Mouse (Mus musculus): Measurements from ENCODE around the gene Mansc4.

The Mansc4 gene

GRCm38 (mm10) chr6:147086594-147087225 is at the start of gene Mansc4:
TSS of gene Mansc4 (minus strand) at chr6:147087032.
- DNase-seq (ENCODE audit: inconsistent ontology term) = no peak

DNA sequence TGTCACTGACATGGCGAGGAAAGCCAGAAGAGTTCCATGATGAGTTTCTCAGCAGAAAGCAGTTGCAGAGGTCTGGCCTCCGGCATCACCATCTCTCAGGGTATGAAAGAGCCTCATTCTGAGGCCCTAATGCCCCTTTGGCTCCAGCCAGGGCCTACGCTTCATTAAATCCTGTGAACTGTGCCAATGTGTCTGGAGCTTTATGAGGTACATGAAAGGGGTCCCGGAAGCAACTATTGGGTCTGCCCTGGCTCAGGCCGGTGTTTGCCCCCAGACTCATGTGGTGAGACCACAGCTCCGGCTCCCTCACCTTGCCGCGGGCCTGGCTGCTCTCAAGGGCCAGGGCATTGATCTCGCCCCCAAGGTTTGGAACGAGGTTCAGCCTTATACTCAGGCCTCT is 40.4 kb upstream of the Mansc4 start:
- no peak for DNase-seq (ENCODE audit: inconsistent ontology term)

DNA sequence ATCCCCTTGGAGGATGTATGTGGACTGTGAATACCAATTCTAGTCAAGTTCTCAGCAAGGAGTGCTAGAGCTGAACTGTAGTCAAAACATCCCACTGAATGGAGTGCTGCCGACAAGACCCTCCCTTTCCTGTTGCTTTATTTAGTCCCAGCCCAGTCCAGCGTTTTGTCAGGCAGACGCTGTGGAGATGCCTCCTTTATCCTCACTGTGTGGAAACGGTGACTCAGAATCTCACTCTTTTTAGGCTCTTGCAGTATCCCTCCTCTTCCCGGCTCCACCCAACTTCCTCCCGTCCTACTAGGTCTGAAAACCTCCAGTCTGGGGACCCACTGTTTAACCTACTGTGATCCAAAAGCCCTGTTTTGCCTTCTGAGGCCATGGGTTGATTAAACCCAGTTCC is 34.5 kb upstream of the Mansc4 start:
- DNase-seq (ENCODE audit: inconsistent ontology term) = no peak

GRCm38 (mm10) chr6:147118190-147118589 is 31.4 kb upstream of the Mansc4 start:
- DNase-seq (ENCODE audit: inconsistent ontology term) = no peak

DNA sequence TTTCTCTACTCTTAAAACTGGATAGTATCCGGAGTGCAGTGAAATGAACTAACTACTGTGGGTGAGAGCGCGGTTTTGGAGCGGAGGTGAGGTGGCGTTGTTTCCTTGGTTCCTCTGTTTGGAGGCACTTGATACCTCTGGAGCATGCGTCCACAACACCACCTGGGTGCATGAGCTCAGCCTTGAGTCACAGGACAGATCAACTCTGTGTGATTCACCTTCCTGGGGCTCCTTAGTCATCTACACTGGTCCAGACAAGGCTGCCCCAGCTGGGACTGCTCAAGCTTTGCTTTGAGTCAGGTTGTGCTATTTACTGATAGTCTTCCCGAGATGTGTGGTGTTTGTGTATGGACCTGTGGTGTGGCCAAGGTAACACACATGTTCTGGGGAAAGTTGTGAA is 30.9 kb upstream of the Mansc4 start:
- no peak for DNase-seq (ENCODE audit: inconsistent ontology term)

DNA sequence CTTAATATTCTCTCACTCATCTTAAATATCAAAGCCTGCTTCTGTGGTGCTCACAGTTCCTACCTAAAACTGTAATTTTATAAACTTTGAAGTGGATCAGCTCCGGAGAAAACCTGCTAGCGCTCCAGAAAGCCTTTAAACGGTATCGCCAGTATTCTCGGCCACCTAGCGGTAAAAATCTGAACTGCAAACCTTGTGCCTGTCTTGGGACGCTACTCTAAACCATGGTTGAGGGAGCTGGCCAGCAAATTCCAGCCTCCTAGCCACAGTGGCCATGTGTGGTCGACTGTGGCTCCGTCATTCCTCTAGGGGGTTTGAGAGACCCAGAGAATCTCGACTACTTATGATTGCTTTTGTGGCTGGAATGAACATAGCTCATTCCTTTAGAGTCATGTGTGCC is 29.7 kb upstream of the Mansc4 start:
- peak; percentile 71 for DNase-seq (ENCODE audit: inconsistent ontology term)

GRCm38 (mm10) chr6:147109283-147109682 is 22.5 kb upstream of the Mansc4 start:
- no peak for DNase-seq (ENCODE audit: inconsistent ontology term)

DNA sequence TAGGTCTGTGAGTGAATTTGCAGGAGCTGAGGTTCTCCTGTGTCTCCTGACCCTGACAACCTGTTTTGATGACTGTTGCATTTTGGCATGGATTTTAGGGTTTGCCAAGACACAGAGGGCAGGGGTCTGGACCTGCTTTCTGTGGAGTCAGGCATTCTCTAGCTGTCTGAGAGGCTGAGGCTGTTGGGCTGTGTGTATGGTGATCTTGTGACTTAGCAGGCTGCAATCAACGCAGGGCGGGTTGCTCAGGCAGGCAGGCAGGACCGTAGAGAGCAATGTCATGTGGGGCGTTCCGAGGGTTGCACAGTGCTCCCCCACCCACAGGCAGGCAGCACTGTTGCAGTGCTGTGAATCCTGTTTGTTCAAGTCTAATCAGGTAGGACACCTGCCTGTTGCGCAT is 19.9 kb upstream of the Mansc4 start:
- no peak for DNase-seq (ENCODE audit: inconsistent ontology term)

DNA sequence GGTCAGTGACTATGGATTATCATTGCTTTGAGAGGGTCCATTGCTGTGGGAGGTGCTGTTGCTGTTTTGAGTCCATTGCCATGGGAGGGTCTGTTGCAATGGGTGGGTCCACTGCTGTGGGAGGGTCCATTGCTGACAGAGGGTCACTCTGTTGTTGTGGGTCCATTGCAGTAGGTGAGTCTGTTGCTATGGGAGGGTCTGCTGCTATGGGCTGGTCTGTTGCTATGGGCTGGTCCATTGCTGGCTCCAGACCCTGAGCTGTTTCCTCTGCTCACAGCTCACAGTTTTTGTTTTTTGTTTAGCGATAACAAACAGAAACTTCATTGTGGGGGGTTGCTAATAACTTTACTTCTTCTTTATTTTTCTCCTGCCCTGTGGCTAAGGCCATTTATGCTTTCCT is 18.7 kb upstream of the Mansc4 start:
- DNase-seq (ENCODE audit: inconsistent ontology term) = no peak

- DNase-seq (ENCODE audit: inconsistent ontology term) = no peak
Measured at GRCm38 (mm10) chr6:147102293-147102692, 15.5 kb upstream of the Mansc4 start.

DNA sequence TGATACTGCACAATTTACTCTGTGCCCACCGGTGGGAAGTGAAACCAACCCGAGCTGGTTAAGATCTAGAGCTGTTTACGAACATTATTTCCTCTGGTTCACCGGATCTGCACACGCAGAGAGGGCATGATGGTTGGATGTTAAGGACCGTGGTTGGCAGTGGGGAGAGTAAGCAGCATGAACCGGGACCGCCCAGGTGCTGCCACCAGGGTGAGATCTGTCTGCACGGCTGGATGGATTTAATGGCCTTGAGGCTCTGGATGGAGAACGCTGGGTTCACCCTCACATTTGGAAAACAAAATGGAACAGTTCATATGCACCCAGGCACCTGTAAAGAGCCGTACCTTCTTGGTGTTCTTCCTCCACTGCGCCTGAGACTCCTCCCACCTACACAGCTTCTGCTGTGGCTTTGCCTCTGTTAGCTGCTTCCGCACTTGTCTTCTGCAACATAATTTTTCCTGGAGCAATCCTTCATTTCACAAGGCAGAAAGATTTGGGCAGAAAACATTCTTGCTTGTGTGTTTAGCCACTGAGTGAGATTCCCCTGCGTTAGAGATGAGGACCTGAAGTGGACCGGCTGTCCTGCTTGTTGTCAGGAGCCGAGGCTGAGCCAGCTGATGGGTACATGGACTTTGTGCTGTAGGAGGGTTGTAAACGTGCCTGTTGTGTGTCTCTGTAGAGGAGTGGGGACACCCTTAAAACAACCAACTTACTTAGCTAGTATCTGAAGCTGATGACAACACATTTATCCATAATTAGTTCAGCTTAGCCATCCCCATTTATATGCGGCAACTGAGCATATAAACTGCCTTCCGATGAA is 12.8 kb upstream of the Mansc4 start:
- no peak for DNase-seq (ENCODE audit: inconsistent ontology term)

- DNase-seq (ENCODE audit: inconsistent ontology term) = no peak
Measured at GRCm38 (mm10) chr6:147097346-147097929, 10.6 kb upstream of the Mansc4 start.

- DNase-seq (ENCODE audit: inconsistent ontology term) = no peak
Measured at GRCm38 (mm10) chr6:147096934-147097333, 10.1 kb upstream of the Mansc4 start.

GRCm38 (mm10) chr6:147096109-147096508 is 9.3 kb upstream of the Mansc4 start:
- DNase-seq (ENCODE audit: inconsistent ontology term) = no peak

DNA sequence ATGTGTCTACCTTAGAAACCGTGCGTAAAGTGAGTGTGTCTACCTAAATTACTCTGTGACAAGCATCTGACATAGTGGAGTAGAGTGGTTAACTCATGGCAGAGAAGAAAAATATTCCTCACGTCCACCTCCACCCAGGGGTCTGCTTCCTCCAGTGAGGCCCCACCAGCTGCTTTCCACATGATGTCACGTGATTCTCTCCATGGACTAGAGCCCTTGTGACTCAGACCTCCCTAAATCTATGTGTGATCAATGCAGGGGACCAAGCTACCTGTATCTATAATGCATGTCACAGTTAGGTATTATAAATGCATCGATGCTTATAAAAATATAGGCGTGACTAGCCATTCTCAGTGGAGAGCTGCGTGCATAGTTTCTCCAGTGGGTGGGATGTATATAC is 7.9 kb upstream of the Mansc4 start:
- DNase-seq (ENCODE audit: inconsistent ontology term) = no peak

DNA sequence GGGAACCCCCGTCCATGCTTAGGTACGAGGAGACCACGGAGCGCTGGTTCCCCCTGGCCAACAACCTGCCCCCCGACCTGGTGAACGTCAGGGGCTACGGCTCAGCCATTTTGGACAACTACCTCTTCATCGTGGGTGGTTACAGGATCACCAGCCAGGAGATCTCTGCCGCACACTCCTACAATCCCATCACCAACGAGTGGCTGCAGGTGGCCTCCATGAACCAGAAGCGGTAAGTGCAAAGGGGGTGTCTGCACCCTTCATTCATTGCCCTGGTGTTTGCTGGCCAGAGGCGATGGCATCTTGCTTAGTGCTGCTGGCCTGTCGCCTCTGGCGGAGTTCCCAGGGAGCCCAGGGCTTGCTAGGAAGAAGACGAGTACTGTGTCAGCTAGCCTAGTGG is 5.3 kb upstream of the Mansc4 start:
- DNase-seq (ENCODE audit: inconsistent ontology term) = peak; percentile 62

GRCm38 (mm10) chr6:147091136-147092120 is 4.6 kb upstream of the Mansc4 start, which contains the start of gene Klhl42:
TSS of gene Klhl42 (plus strand) at chr6:147091379.
- peak; percentile 86 for DNase-seq (ENCODE audit: inconsistent ontology term)

DNA sequence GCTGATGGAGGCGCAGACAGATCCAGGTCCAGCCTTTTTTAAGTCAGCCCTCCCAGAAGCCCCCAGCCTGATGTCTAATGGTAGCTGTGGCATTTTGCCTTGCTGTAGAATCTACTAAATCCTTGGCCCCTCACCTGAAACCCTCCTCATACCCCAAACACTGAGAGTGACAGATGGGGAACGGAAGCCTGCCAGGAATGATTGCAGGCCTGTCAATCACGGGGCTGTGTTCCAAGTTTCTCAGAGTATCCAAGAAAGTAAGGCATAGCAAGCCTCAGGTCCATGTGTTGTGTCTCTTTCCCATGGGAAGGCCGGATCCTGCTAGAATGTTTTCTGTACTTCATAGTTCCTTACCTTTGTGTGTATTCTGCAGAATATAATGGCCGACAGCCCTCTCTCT is 3.4 kb upstream of the Mansc4 start:
- no peak for DNase-seq (ENCODE audit: inconsistent ontology term)

DNA sequence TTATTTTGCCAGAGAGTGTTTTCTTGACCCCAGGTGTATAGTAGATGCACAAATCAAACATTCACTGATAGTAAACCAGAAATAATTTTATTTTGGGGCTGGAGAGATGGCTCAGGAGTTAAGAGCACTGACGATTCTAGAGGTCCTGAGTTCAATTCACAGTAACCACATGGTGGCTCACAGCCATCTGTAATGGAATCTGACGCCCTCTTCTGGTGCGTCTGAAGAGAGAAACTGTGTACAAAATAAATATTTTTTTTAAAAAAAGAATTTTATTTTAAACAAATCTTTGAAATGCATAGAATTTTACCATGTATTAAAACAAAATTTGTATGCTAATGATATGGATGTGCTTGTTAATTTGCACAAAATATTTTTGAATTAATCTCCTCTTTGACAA is 1.7 kb upstream of the Mansc4 start:
- no peak for DNase-seq (ENCODE audit: inconsistent ontology term)

- DNase-seq (ENCODE audit: inconsistent ontology term) = no peak
Measured at GRCm38 (mm10) chr6:147087736-147088135, 904 bp upstream of the Mansc4 start.

- DNase-seq (ENCODE audit: inconsistent ontology term) = no peak
Measured at GRCm38 (mm10) chr6:147085398-147086040, 1.3 kb downstream of the Mansc4 start.

Data from Muller cell, postnatal 12 days (primary cell).